Mouse (Mus musculus) adrenal gland, adult 8-10 months (tissue): ENCODE measurements at regions not wholly inside any gene's neighbourhood (a gene's known extent, or its start where the extent isn't known, plus 50 kb on each side); places are given as distances from the start of the nearest gene placed in this dataset.

ENCODE experiments used
- DNase-seq: peaks from one replicate; pipeline ENCODE4 v3.0.0; 2022

DNA sequence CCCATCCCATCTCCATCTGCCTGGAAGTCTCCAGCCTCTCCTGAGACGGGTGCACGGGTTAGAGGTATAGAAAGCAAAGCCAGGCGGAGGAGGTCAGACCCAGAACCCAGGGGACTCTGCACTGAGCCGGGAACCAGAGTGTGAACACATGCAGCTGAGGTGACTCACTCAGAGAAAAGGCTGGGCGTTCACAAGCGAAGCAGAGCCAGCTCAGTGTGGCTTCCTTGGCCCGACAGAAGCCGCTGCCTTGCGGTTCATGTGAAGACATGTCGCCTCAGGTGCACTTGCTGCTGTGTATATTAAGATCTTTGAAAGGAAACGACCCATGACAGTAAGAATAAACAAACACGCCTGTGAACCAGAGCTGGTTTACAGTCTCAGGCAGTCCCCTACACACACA lies 163.6 kb downstream of the Bmp7 start:
- DNase-seq = no peak

DNA sequence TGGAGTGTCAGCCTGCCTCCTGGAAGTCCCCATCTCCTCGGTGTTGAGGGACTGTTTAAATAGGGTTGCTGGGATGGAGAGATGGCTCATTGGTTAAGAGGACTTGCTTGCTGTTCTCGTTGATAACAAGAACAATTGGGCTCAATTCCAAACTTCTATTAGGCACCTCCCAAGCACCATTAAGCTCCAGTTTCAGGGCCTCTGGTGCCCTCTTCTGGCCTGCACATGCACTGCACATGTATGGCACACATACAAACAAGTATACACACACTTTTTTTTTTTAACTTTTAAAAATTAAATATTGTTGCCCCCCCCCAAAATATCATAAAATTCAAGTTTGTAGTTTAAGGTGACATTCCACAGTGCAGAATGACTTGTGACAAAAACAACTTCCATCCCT lies 162.3 kb downstream of the Bmp7 start:
- no peak for DNase-seq

DNA sequence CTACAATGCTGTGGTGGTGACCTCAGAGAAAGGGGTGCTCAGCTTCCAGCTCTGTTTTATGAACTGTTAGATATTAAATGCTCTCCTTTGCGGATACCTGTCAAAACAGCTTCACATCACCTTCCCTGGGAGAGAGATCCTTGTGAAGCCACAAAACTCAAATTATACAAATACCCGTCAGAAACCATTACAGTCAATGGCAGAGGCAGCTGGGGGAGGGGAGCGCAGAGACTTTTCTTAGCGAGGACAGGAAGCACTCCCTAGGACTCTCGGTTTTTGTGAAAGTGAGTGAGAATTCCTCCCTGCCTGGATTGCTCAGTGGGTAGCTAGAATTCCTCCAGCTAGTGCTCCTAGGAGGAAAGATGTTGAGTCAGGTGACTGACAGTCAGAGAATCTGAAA lies 161.0 kb downstream of the Bmp7 start:
- DNase-seq = no peak

DNA sequence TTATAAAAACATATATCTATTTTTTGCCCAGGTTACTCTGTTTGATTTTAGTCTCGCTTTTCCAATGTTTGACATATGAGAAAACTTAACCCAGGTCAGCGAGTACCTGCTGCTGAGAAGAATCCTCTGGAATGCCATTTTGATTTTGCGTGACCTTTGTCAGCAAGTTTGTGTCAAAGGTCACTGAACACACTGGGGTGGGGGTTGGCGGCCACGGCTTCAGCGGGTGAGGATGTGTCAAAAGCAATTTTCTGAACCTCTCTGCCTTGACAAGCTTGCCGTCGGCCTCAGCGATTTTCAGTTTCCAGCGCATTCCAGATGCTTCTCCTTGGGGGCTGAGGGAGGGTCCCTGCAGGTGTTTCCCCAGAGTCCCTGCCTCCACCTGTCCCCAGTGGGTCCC lies 157.4 kb downstream of the Bmp7 start:
- no peak for DNase-seq

DNA sequence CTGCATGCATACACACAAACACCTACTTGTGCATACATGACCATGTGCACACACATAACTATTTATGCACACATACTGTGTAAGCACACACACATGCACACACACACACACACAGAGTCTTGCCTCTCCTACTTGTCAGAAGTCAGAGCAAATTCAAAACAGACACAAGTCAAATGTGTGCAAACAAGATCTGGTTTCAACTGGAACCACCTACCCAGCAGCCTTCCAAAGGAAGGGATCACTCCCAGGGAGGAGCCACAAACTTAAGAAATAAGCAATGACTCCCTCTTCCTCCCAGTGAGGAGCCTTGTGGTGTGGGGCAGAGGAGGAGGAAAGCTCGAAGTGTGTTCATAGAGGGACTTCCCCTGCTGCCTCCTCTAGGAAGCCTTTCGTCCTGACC lies 153.8 kb downstream of the Bmp7 start:
- DNase-seq = no peak

DNA sequence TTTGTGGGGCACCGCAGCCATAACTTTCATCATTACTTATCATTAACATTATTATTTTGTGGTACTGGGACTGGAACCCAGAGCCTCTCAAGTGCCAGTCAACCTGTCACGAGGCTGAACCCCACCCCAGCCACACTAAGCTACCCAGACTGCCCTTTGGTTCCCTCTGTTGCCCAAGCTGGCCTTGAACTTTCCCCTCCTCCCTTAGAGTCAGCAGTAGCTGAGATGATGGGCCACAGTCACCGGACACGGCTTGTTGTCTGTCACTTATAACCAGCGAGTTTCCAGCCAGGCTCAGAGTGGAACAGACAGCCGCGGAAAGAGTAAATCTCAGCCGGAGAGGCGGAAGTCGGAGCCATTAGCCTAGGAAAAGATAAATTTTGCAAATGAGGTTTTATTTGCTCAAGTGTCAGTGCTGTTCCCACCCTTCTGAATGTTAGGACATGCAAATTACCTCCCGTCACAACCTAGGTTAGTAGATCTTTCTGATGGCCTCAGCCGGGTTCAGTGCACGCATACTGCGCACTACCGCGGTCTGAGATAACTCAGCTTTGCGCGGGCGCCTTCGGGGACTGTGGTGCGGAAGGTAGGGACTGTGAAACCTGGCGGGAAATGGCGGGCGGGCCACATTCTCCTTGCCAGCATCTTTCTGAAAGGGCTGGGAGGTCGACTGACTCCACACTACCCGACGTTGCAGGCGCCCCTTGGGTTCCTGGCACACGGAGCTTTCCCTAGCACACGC lies 152.7 kb downstream of the Bmp7 start:
- no peak for DNase-seq

DNA sequence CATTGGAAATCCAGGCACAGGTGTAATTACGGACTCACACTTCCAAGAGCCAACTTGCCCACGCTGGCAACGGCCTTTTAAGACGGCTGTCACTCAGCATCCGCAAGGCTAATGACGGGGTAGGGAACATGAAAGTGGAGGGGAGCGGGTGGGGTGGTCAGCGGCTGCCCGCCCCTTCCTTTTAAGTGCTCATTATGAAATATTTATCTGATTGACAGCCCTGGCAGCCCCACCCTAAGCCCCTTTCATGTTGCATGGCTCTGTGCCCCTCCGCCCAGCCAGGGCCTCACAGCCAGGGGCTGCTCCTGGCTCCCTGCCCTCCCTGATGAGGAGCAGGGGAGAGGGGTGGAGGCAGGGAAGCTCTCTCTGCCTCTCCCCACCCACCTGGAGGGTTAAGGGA lies 150.9 kb downstream of the Bmp7 start:
- no peak for DNase-seq

DNA sequence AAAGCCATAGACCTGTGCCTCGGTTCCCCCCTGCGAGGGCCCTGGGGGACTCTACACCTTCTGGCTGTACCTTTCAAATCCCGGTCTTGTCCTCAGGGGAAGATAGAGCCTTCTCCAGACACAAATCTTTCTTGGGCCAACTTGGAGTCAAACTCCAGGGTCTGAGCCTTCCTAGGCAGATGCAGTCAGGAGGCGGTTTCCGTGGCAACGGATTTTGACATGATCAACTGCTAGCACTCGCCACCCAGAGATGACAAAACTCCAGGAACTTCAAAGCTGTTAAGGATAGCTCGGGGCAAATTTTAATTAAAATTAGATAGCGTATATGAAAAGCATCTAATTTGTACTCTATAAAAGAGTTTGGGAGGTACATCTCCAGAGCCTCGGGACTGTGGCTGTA lies 147.6 kb downstream of the Bmp7 start:
- no peak for DNase-seq

DNA sequence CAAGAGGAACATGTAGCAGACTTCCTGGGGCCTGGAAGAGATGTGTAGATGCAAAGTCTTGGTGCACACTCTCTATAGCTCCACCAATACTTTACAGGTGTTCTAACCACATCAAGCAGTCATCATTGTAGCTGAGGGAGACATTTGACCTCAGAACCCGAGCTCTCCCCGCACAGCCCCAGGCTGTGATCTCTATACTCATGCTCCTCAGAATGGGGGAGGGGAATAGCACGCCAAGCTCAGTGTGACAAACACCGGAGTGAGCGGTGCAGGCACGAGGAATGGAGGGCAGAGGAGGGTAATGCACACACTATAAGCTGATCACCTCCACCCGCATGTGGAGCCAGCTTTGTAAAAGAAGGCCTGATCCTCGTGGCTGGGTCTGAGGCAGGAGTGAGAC lies 146.1 kb downstream of the Bmp7 start:
- DNase-seq = no peak

DNA sequence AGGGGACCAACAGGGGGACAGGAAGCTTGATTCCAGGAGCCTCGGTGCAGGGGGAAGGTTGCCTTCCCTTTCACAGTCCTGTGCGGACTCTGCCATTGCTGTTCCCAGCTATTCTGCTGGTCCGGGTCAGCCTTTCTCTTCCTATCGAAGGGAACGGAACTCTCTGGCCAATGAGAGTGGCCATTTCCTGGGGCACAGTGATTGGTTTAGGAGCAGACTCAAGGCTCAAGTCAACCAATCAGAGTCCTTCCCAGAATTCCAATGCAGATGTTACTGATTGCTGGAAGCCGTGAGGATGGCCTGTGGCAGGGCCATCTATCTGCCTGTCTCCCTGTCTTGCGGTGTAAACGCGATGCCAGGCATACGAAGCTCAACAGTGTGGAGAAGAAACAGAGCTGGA lies 145.3 kb downstream of the Bmp7 start:
- DNase-seq = no peak

DNA sequence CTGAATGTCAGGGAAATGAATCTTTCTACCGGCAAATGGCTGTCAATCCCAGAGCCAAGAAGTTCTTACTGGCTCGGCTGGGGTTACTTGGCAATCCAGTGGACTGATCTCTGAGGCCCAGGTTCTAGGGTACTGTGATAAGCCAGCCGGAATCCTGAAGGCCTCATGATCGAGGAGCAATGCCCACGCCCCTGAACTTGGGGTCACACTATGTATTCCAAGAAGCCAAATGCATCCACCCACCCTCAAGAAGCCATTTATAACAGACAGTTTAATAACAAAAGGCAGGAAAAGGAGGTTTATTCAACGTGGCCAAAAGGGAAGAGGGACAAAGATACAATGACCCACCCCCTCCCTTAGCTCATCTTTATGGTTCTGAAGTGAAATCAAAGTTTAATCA lies 144.0 kb downstream of the Bmp7 start:
- no peak for DNase-seq

DNA sequence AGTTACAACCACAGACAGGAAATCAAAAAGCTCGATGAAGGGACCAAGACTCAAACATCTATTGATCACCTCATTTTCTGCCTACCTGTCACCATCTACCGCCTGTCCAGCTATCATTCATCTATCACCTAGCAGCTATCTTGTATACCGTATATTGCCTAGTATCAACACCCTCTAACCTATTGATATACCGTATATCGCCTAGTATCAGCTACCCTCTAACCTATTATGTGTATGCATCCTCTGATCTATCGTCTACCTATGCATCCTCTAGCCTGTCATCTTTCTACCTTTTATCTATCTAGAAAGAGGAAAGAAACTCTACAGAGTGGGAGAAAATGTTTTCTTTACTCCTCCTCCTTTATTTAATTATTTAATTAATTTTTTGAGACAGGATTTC lies 143.2 kb downstream of the Bmp7 start:
- DNase-seq = no peak

DNA sequence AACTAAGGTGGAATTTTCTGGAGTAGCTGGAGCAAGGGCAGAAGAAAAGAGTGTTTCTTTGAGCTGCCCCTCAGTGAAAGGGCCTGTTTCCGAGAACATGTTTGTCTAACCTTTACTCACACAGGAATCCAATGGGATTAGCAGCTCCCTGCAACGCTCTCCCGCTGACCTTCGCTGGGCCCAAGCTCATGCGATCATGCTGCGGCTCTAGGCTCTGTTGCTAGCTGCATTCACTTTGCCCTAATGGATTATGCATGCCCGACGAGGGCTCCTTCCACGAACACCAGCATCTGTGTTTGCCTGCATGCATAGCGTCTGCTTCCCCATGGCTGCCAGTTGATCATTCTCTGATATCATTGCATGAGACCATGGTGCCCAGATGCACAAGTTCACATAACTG lies 140.2 kb downstream of the Bmp7 start:
- DNase-seq = no peak

DNA sequence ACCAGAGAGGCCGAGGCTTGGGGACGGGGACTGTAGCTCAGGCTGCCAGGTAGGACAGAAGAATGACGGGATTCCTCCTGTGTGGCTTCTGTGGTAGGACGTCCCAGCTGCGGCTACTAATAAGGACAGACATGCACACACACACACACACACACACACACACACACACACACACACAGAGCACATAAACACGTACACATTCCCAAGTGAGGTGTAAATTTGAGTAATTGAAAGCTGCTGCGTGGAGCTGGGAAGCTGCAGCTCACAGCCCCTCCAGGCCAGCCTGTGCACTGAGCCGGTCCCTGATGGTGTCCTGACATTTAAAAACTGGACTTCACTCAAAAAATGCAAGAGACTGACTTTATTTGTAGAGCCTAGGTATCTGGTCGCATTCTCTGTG lies 139.3 kb downstream of the Bmp7 start:
- DNase-seq = no peak

DNA sequence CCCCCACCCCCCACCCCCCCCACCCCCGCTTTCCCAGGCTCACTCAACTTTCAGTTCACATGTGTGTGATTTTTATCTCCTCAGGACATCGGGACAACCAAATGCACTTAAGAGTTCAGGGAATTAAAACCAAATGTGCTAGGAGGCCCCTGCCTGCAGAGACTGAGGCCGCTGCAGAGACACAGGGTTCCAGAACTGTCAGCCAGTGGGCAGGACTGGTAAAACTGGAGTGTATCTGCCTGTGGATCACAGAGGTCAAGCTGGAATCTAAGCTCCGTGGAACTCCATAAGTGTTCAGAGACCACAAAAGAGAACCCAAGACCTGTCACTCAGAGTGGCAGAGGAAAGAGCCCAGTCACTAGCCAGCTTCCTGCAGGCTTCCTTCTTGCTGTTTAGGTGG lies 138.3 kb downstream of the Bmp7 start:
- no peak for DNase-seq

DNA sequence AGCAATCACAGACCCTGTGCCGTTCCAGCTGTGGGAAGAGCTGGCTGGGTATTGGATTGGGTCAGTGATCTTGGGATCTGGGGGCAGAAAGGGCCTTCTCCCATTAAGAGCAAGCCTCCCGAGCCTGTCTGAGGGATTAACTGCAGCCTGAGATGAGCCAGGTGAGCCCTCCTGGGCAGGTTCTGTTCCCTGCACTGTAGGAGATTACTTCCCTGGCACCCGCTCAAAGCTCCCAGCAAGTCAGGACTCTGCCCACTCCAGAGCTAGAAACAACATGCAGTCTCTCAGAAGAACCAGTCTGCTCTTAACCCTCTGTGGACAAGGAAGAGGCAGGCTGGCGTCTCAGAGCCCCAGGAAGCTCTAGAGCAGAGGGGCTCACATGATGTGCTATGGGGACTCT lies 132.7 kb downstream of the Bmp7 start:
- DNase-seq = no peak

DNA sequence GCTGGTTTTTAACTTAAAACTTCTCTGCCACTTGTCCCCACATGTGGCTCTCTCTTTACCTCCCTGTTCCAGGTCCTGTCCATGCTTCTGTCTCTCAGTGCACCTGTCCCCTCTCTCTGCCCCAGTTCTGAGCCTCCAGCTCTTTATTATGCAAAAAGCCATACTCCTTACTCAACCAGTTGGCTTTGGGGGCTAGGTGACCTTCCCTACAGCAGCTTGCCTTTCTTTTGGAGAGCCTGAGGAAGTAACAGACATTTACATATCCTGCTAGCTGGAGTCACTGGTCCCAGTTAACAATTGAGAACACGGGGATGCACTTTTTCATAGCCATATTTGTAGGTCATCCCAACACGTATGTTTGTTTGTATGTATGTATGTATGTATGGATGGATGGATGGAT lies 130.8 kb downstream of the Bmp7 start:
- DNase-seq = no peak

DNA sequence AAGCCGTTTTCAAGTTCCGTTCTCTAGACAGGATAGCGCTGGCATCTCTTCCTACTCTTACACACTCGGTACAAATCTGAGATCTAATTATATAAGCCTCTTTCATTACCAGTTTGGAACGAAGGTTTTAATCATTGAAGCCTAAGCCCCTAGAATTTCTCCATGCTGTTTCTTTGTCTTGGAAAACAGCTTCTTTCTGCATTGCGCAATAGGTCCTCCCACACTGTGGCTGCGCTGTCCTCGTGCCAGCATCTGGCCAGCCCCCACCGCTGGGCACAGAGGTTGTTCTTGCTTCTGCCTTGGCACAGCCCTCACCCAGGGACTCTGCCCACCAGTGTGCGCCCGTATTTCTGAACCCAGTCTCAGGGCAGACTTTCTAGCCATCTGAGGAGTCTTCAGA lies 126.8 kb downstream of the Bmp7 start:
- DNase-seq = no peak

DNA sequence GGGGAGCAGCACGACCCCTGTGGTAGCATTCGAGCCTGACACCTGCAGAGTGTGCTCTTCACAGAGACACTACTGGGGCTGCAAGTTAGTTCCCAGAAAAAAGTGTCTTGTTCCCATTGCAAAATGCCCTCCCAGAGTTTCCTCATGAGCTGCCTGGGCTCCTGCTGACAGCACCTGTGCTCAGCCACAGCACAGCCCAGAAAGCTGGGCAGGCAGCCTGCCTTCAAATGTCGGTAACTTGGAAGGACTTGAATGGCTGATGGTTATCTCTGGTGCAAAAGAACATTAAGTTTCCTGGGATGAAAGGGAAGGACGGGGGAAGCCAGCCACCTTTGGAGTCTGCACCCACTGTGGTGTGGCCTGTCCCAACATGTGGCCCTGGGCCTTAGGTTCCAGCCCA lies 126.2 kb downstream of the Bmp7 start:
- DNase-seq = no peak

DNA sequence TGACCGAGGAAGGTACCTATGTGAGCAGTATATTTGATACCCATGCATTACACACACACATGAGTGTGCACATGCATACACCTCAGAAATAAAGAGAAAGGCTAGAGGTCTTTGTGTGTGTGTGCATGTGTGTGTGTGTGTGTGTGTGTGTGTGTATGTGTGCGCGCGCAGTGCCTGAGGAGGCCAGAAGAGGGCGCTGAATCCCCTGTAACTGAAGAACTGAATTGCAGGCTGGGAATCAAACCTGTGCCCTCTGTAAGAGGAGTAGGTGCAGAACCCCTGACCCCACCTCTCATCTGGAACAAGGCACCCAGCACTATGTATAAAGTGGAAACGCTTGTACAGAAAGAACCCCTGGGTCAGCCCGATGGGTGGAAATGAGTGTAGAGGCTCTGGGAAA lies 125.0 kb downstream of the Bmp7 start:
- no peak for DNase-seq

DNA sequence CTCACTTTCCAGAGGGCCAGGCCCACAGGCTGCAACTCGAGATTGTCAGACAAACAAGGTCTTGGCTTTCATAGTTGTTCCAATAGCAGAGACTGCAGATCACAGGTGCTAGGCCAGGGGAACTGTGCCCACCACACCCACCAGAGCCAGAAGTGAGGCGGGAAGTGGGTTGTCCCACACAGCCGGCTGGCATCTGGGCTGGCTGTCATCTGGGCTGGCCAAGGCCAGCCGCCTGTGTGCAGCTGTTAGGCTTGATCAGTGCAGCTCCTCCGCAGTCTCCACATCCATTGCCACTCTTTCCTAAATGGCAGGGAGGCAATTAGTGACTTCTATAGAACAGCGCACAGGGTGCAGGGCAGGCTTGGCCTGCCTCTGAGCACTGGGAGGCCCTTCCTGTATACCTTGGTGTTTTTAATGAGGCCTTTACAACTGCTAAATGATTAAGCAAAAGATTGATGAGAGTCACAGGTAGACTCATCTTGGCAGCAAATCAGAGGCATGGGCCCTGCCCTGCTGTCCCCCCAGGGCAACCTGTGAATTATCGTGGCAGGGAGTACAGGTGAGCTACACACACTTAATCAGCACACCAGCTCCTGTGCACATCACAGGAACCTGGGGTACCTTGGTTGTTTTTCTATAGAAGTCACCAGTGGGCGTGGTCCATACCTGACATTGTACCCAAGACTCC lies 122.9 kb downstream of the Bmp7 start:
- no peak for DNase-seq
